Comparison of ENCODE assay signal across 8 mouse cellular contexts in genomic region chr12:91848394-91849044, GRCm38 (mm10). TPM values are rescaled to one million over a fixed set of nuclear protein-coding genes. Genes with fewer than 3 reads are reported as not detected.
DNase-seq lines count a peak whose midpoint lies in the region; ATAC-seq and TF ChIP-seq lines count a peak whose summit lies in the region.

No protein-coding gene starts in this region.

- ATAC-seq in heart, embryonic 15.5 days (replicated peaks; ENCODE audit: insufficient number of reproducible peaks, insufficient read depth, low FRiP score, low read depth) = peak; percentile 54
- peak; percentile 16 for ATAC-seq in granulocyte monocyte progenitor cell, adult 5-6 weeks (replicated peaks; ENCODE audit: poor library complexity, severe bottlenecking)
- ATAC-seq in liver, postnatal 0 days = peak; percentile 50
- peak; percentile 41 for ATAC-seq in stomach, postnatal 0 days (ENCODE audit: low FRiP score, low TSS enrichment)

- 0 out of 2 replicates have a peak, but pooled peaks cover 2% of the 10 kb centered on the region for H3K36me3 ChIP-seq in heart, embryonic 15.5 days
- no peaks in the 10 kb centered on the region for H3K36me3 ChIP-seq in liver, postnatal 0 days (replicated peaks; ENCODE audit: insufficient read depth, low read length)
- H3K36me3 ChIP-seq in stomach, postnatal 0 days (ENCODE audit: control insufficient read depth, insufficient read depth, low read length) = no peaks in the 10 kb centered on the region

- peak overlapping the region; percentile 77 for H3K9ac ChIP-seq in heart, embryonic 15.5 days
- peak overlapping the region; percentile 96 for H3K9ac ChIP-seq in liver, postnatal 0 days (replicated peaks)
- H3K9ac ChIP-seq in stomach, postnatal 0 days (ENCODE audit: low read length) = peak overlapping the region; percentile 98

- peaks cover 9% of the 10 kb centered on the region for H3K4me1 ChIP-seq in heart, embryonic 15.5 days (replicated peaks)
- peaks cover 22% of the 10 kb centered on the region for H3K4me1 ChIP-seq in liver, postnatal 0 days (ENCODE audit: insufficient read depth)
- H3K4me1 ChIP-seq in stomach, postnatal 0 days (replicated peaks; ENCODE audit: control insufficient read depth, insufficient read depth) = no peaks in the 10 kb centered on the region

- peak overlapping the region; percentile 92 for H3K4me2 ChIP-seq in heart, embryonic 15.5 days
- H3K4me2 ChIP-seq in liver, postnatal 0 days (ENCODE audit: low read depth, low read length) = peak overlapping the region; percentile 92
- peak overlapping the region; percentile 89 for H3K4me2 ChIP-seq in stomach, postnatal 0 days (replicated peaks; ENCODE audit: low read depth)

- intact Hi-C loops in heart, postnatal 25 days (cut with DNase I) = no loop called here

- H3K9me3 ChIP-seq in heart, embryonic 15.5 days (replicated peaks) = no peaks in the 10 kb centered on the region
- no peaks in the 10 kb centered on the region for H3K9me3 ChIP-seq in liver, postnatal 0 days (ENCODE audit: low read length)
- no peaks in the 10 kb centered on the region for H3K9me3 ChIP-seq in stomach, postnatal 0 days (ENCODE audit: control insufficient read depth, low read length)

- no peak for DNase-seq in heart, postnatal 25 days (ENCODE audit: low spot score)
- peak; percentile 18 for DNase-seq in NIH3T3 (ENCODE audit: low read depth)
- peak; percentile 56 for DNase-seq in liver, postnatal 0 days
- DNase-seq in stomach, postnatal 0 days (ENCODE audit: low spot score) = no peak
- DNase-seq in thymus, postnatal 14 days = no peak
- DNase-seq in cerebellum, adult 18-20 months = no peak

- TF ChIP-seq CTCF in liver, postnatal 0 days (IDR thresholded peaks at IDR 0.05; ENCODE audit: low read depth) = no peak
- no peak for TF ChIP-seq CTCF in stomach, postnatal 0 days (IDR thresholded peaks at IDR 0.05; ENCODE audit: low read depth)

- peak overlapping the region; percentile 67 for H3K27ac ChIP-seq in heart, embryonic 15.5 days
- H3K27ac ChIP-seq in liver, postnatal 0 days (ENCODE audit: low read depth) = peak overlapping the region; percentile 95
- peak overlapping the region; percentile 86 for H3K27ac ChIP-seq in stomach, postnatal 0 days (replicated peaks)

- TF ChIP-seq EP300 in liver, postnatal 0 days (IDR thresholded peaks at IDR 0.05; ENCODE audit: low read depth) = no peak; the same call in 1 of the 2 replicates
- no peak for TF ChIP-seq EP300 in stomach, postnatal 0 days (optimal IDR thresholded peaks at IDR 0.05)

- no peaks in the 10 kb centered on the region for H3K27me3 ChIP-seq in heart, embryonic 15.5 days
- H3K27me3 ChIP-seq in liver, postnatal 0 days (ENCODE audit: insufficient read depth, low read length) = no peaks in the 10 kb centered on the region
- no peaks in the 10 kb centered on the region for H3K27me3 ChIP-seq in stomach, postnatal 0 days (ENCODE audit: control insufficient read depth, insufficient read depth, low read length)

- WGBS in heart, embryonic 15.5 days = 2% methylated on average over 33 of the region's 33 CpGs
- WGBS in liver, postnatal 0 days (ENCODE audit: insufficient replicate concordance) = 2% methylated on average over 33 of the region's 33 CpGs
- 3% methylated on average over 33 of the region's 33 CpGs for WGBS in stomach, postnatal 0 days

- H3K4me3 ChIP-seq in heart, embryonic 15.5 days = peak overlapping the region; percentile 69
- H3K4me3 ChIP-seq in liver, postnatal 0 days (ENCODE audit: low read depth, low read length) = peak overlapping the region; percentile 91
- H3K4me3 ChIP-seq in stomach, postnatal 0 days (ENCODE audit: low read depth, low read length) = peak overlapping the region; percentile 90

RNA-seq across cellular contexts. Expression of gene Sel1l, which starts 0.4 kb away (rescaled TPM):
- polyA plus RNA-seq in heart, embryonic 15.5 days (2015; fragmentation: Nextera tagmentation; extraction: Ambion mirVana) = 56.9 and 64.9 TPM in 2 replicates
- 10 to 100 TPM; 62.3 to 69.2 TPM for total RNA-seq in heart, postnatal 25 days (2021)
- 59.7 and 86.7 TPM in 2 replicates for total RNA-seq in granulocyte monocyte progenitor cell, adult 5-6 weeks (2014; fragmentation: Nextera tagmentation)
- 53.3 and 81.5 TPM in 2 replicates for total RNA-seq in granulocyte monocyte progenitor cell, adult 5-6 weeks (2017)
- polyA plus RNA-seq in liver, postnatal 0 days (2015; fragmentation: Nextera tagmentation; extraction: Ambion mirVana) = 66.8 and 75.7 TPM in 2 replicates
- 74.2 and 77.3 TPM in 2 replicates for polyA plus RNA-seq in stomach, postnatal 0 days (2015; fragmentation: Nextera tagmentation; extraction: Ambion mirVana)

Comparison
In these comparisons a context has a peak if more than half of its experiments do, and no peak if none do; other contexts are left out.
1. DNase-seq: peak in NIH3T3 (single experiment) and liver, postnatal 0 days (single experiment); none in heart, postnatal 25 days (single experiment), stomach, postnatal 0 days (single experiment), thymus, postnatal 14 days (single experiment) and cerebellum, adult 18-20 months (0 of 2).
2. Peak in every context shown above with its lines, with median percentiles within 50 percentile points of each other: ATAC-seq, H3K27ac ChIP-seq, H3K4me2 ChIP-seq, H3K4me3 ChIP-seq and H3K9ac ChIP-seq.